Mouse (Mus musculus) brain, embryonic 14.5 days (tissue): ENCODE data around the gene Cfh.

Experiments used
- CTCF ChIP-seq: fragments of 200-500 bp; IDR thresholded peaks from 2 replicates; pipeline ENCODE4 v1.5.1; 2012; ENCODE audit warnings: inconsistent platforms, mild to moderate bottlenecking, moderate library complexity, borderline replicate concordance; ENCODE audit not compliant: insufficient read depth, insufficient read length; ENCODE audit errors: extremely low read depth
- POLR2A ChIP-seq: fragments of 200-500 bp; IDR thresholded peaks from 2 replicates; pipeline ENCODE4 v1.6.1; 2012; ENCODE audit warnings: mild to moderate bottlenecking, inconsistent platforms, borderline replicate concordance; ENCODE audit not compliant: poor library complexity, insufficient read depth, insufficient read length, severe bottlenecking; ENCODE audit errors: extremely low read depth

- TF ChIP-seq CTCF, result no peak
- no peak for TF ChIP-seq POLR2A
Observed at GRCm38 (mm10) chr1:140225221-140225620, 41.7 kb upstream of the Cfh start.
